21 mouse cellular contexts compared by ENCODE assay signal in the genomic region with DNA sequence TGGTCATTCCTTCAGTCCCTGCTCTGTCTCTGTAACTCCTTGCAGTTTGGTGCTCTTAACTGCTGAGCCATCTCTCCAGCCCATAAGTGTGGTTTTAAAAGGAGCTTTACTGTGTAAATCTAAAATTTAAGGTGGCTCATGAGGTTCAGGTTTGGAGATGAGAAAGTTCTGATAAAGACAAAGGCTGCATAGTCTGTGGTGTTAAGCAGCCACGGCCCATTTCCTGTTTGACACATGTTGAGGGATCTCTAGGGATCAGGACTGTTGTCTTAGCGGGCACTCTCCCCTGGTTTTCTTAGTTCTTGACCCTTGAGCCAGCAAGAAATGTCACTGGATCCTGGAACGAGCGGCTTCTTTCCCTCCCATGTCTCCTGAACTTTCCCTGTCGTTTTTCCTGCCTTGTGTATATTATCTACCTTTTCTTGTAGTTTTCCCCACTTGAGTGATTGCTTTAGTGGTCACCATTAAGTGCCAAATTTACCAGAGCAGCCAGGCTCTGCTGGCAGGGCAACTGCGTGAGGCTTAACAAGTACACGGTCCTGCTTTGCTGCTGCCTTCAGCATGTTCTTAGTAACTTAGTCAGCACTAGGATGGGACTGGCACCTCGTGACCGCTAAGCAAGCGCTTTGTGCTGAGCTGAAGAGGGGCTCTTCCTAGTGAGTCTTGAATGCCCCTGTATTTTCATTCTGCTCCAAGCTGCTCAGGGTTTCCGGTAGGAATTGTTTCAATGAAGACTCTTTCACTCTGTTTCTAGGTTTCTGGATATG. TPM values are rescaled to one million over a fixed set of nuclear protein-coding genes. Genes with fewer than 3 reads are reported as not detected.
DNase-seq lines count a peak whose midpoint lies in the region; ATAC-seq and TF ChIP-seq lines count a peak whose summit lies in the region.
"Had no signal": no experiment of that assay in that cellular context is flagged by ENCODE, and none has a peak within 500 bp of the region (broad histone marks: within the 10 kb centered on the region; RNA-seq: fewer than 3 reads in every experiment).

No protein-coding gene starts in this region.

- ATAC-seq in lung, postnatal 0 days = no peak
- no peak for ATAC-seq in midbrain, embryonic 11.5 days (ENCODE audit: low FRiP score)
- ATAC-seq: forebrain, embryonic 15.5 days had no signal

- peak; percentile 94 for DNase-seq in heart, adult 11 months
- no peak for DNase-seq in heart, adult 8-10 months (ENCODE audit: low spot score)
- peak; percentile 55 to 62 for DNase-seq in kidney, postnatal 36 days
- no peak for DNase-seq in kidney, postnatal 14 days
- peak; percentile 58 for DNase-seq in MEL (ENCODE audit: low read depth, low spot score)
- DNase-seq in naive thymus-derived CD4-positive, alpha-beta T cell, adult 2 months (ENCODE audit: low read depth) = peak; percentile 31
- no peak for DNase-seq in lung, postnatal 0 days (ENCODE audit: low spot score)
- DNase-seq in midbrain, embryonic 11.5 days (ENCODE audit: low spot score, missing footprints) = no peak
- DNase-seq: adrenal gland, postnatal 25 days; cerebellum, adult 9-10 months; heart, postnatal 4 days; right cerebral cortex, postnatal 14 days; spleen, adult 18-20 months had no signal

- TF ChIP-seq RAD21 in MEL (IDR thresholded peaks at IDR 0.05; ENCODE audit: low read depth, low read length) = no peak

- no peak for TF ChIP-seq POLR2A in MEL (IDR thresholded peaks at IDR 0.05; ENCODE audit: control insufficient read depth in 1 of 2, insufficient read depth in 1 of 2, low read depth in 1 of 2, low read length in 2 of 2, poor library complexity in 1 of 2)

- TF ChIP-seq EP300 in MEL (IDR thresholded peaks at IDR 0.05; ENCODE audit: low read depth in 1 of 2, low read length in 2 of 2) = no peak
- TF ChIP-seq EP300 in lung, postnatal 0 days (IDR thresholded peaks at IDR 0.05) = no peak

- 50% methylated on average over 11 of the region's 11 CpGs for WGBS in lung, postnatal 0 days
- WGBS in midbrain, embryonic 11.5 days = 73% methylated on average over 11 of the region's 11 CpGs

- no peak overlapping the region for H3K4me3 ChIP-seq in MEL (ENCODE audit: control insufficient read depth in 1 of 2, insufficient read depth in 1 of 2, low read depth in 2 of 2, low read length in 2 of 2)
- H3K4me3 ChIP-seq in lung, postnatal 0 days (ENCODE audit: low read depth, low read length) = no peak overlapping the region
- no peak overlapping the region for H3K4me3 ChIP-seq in midbrain, embryonic 11.5 days (ENCODE audit: low read depth, low read length)
- H3K4me3 ChIP-seq: forebrain, embryonic 15.5 days; heart, embryonic 15.5 days; limb, embryonic 13.5 days; midbrain, embryonic 10.5 days had no signal

- TF ChIP-seq CTCF in MEL (IDR thresholded peaks at IDR 0.05 in 2 of 3, conservative IDR thresholded peaks at IDR 0.05 in 1 of 3; ENCODE audit: control insufficient read depth in 1 of 3, insufficient read depth in 1 of 3, low read depth in 2 of 3, low read length in 3 of 3, poor library complexity in 1 of 3, severe bottlenecking in 1 of 3) = no peak
- no peak for TF ChIP-seq CTCF in lung, postnatal 0 days (IDR thresholded peaks at IDR 0.05)

- peaks cover 7% of the 10 kb centered on the region; the same call in 1 of the 2 replicates for H3K79me2 ChIP-seq in MEL (ENCODE audit: control insufficient read depth, insufficient read depth, low read length, poor library complexity)

- peak overlapping the region; percentile 61 for H3K27ac ChIP-seq in MEL (ENCODE audit: control insufficient read depth, low read depth, low read length)
- no peak overlapping the region for H3K27ac ChIP-seq in lung, postnatal 0 days (ENCODE audit: low read length)
- H3K27ac ChIP-seq in midbrain, embryonic 11.5 days (ENCODE audit: low read depth, low read length) = no peak overlapping the region
- H3K27ac ChIP-seq: forebrain, embryonic 15.5 days; heart, embryonic 15.5 days; hindbrain, embryonic 14.5 days; kidney, postnatal 0 days; limb, embryonic 13.5 days; liver, embryonic 14.5 days; midbrain, embryonic 10.5 days had no signal

- no peaks in the 10 kb centered on the region for H3K9me3 ChIP-seq in MEL (replicated peaks; ENCODE audit: insufficient read depth, low read length)
- H3K9me3 ChIP-seq in lung, postnatal 0 days (ENCODE audit: low read length) = no peaks in the 10 kb centered on the region
- no peaks in the 10 kb centered on the region for H3K9me3 ChIP-seq in midbrain, embryonic 11.5 days (ENCODE audit: control insufficient read depth, low read length)
- H3K9me3 ChIP-seq: forebrain, embryonic 15.5 days; heart, embryonic 15.5 days; midbrain, embryonic 10.5 days had no signal

- no peaks in the 10 kb centered on the region for H3K27me3 ChIP-seq in MEL (ENCODE audit: control insufficient read depth in 1 of 2, insufficient read depth in 2 of 2, low read length in 2 of 2)
- no peaks in the 10 kb centered on the region for H3K27me3 ChIP-seq in lung, postnatal 0 days (replicated peaks; ENCODE audit: insufficient read depth, low read length)
- no peaks in the 10 kb centered on the region for H3K27me3 ChIP-seq in midbrain, embryonic 11.5 days (ENCODE audit: control insufficient read depth, insufficient read depth, low read length)
- H3K27me3 ChIP-seq: forebrain, embryonic 15.5 days; heart, embryonic 15.5 days; limb, embryonic 13.5 days had no signal

- no peak overlapping the region for H3K4me2 ChIP-seq in lung, postnatal 0 days (replicated peaks; ENCODE audit: low read depth, low read length)
- H3K4me2 ChIP-seq in midbrain, embryonic 11.5 days = no peak overlapping the region
- H3K4me2 ChIP-seq: forebrain, embryonic 15.5 days; heart, embryonic 15.5 days; hindbrain, embryonic 14.5 days; limb, embryonic 13.5 days had no signal

- H3K9ac ChIP-seq in MEL (ENCODE audit: control insufficient read depth, low read depth, low read length, poor library complexity, severe bottlenecking) = peak overlapping the region; percentile 39
- H3K9ac ChIP-seq in lung, postnatal 0 days (replicated peaks; ENCODE audit: low read depth) = no peak overlapping the region
- no peak overlapping the region for H3K9ac ChIP-seq in midbrain, embryonic 11.5 days (ENCODE audit: low read length)
- H3K9ac ChIP-seq: forebrain, embryonic 15.5 days; heart, embryonic 15.5 days; hindbrain, embryonic 14.5 days; limb, embryonic 13.5 days; liver, embryonic 14.5 days had no signal

- H3K36me3 ChIP-seq in MEL (ENCODE audit: control insufficient read depth in 1 of 2, insufficient read depth in 2 of 2, low read length in 2 of 2) = peaks cover 0 to 29% of the 10 kb centered on the region in 2 experiments; a peak in 2 of 4 replicates
- H3K36me3 ChIP-seq in lung, postnatal 0 days (ENCODE audit: insufficient read depth, low read length) = no peaks in the 10 kb centered on the region
- no peaks in the 10 kb centered on the region for H3K36me3 ChIP-seq in midbrain, embryonic 11.5 days (ENCODE audit: control insufficient read depth, insufficient read depth, low read length)
- H3K36me3 ChIP-seq: forebrain, embryonic 15.5 days; heart, embryonic 15.5 days; limb, embryonic 13.5 days; midbrain, embryonic 10.5 days had no signal

- peaks cover 9 to 28% of the 10 kb centered on the region in 2 experiments for H3K4me1 ChIP-seq in MEL (ENCODE audit: control insufficient read depth in 1 of 2, insufficient read depth in 2 of 2, low read length in 2 of 2)
- no peaks in the 10 kb centered on the region for H3K4me1 ChIP-seq in lung, postnatal 0 days (ENCODE audit: insufficient read depth, low read depth, low read length)
- H3K4me1 ChIP-seq in midbrain, embryonic 11.5 days (ENCODE audit: control insufficient read depth, insufficient read depth, low read length) = no peaks in the 10 kb centered on the region
- H3K4me1 ChIP-seq: forebrain, embryonic 15.5 days; limb, embryonic 13.5 days had no signal

TF ChIP-seq in MEL, 35 proteins besides CTCF, POLR2A, EP300 and RAD21 (continues in another document):
- TF ChIP-seq SIN3A (IDR thresholded peaks at IDR 0.05; ENCODE audit: low read length) = no peak
- TF ChIP-seq MXI1 (IDR thresholded peaks at IDR 0.05; ENCODE audit: low read depth, low read length) = no peak
- TF ChIP-seq JUND (IDR thresholded peaks at IDR 0.05; ENCODE audit: low read depth, low read length) = no peak
- no peak for TF ChIP-seq POLR2AphosphoS5 (IDR thresholded peaks at IDR 0.05; ENCODE audit: borderline replicate concordance, low read depth, low read length)
- no peak for TF ChIP-seq GABPA (IDR thresholded peaks at IDR 0.05; ENCODE audit: low read depth, low read length)
- no peak for TF ChIP-seq ZC3H11A (IDR thresholded peaks at IDR 0.05; ENCODE audit: low read depth, low read length)
- TF ChIP-seq TBP (IDR thresholded peaks at IDR 0.05; ENCODE audit: low read depth, low read length) = no peak
- no peak for TF ChIP-seq MAX (IDR thresholded peaks at IDR 0.05; ENCODE audit: low read length)
- TF ChIP-seq SMC3 (IDR thresholded peaks at IDR 0.05; ENCODE audit: low read depth, low read length) = no peak
- TF ChIP-seq GATA1 (IDR thresholded peaks at IDR 0.05; ENCODE audit: low read depth, low read length) = no peak
- no peak for TF ChIP-seq NRF1 (IDR thresholded peaks at IDR 0.05; ENCODE audit: insufficient read depth, low read depth, low read length, poor library complexity, severe bottlenecking)
- no peak for TF ChIP-seq NELFE (IDR thresholded peaks at IDR 0.05; ENCODE audit: low read depth, low read length)
- no peak for TF ChIP-seq TAL1 (IDR thresholded peaks at IDR 0.05; ENCODE audit: low read length)
- TF ChIP-seq MYC (IDR thresholded peaks at IDR 0.05; ENCODE audit: low read depth, low read length) = no peak
- no peak for TF ChIP-seq MEF2A (IDR thresholded peaks at IDR 0.05; ENCODE audit: extremely low read depth, insufficient replicate concordance, low read depth, low read length, poor library complexity, severe bottlenecking)
- no peak for TF ChIP-seq UBTF (IDR thresholded peaks at IDR 0.05; ENCODE audit: borderline replicate concordance, insufficient read depth, low read depth, low read length)

RNA-seq across cellular contexts. Expression of a gene that starts 10.1 kb away (rescaled TPM):
- total RNA-seq in heart, adult 8-10 months (2022) = 1 to 10 TPM; 3.4 to 4.5 (median 3.7) TPM
- total RNA-seq in MEL (2012; rRNA removed) = 1.3 and 1.4 TPM in 2 replicates
- 1 to 10 TPM in 1 of 2 experiments, not detected in 1; 5.1 TPM for polyA plus RNA-seq in MEL (2012; ENCODE audit: insufficient read depth in 1 of 2, insufficient read length in 2 of 2, low read depth in 1 of 2, low replicate concordance in 2 of 2, missing spikeins in 1 of 2)
- polyA plus RNA-seq in lung, postnatal 0 days (2015; fragmentation: Nextera tagmentation; extraction: Ambion mirVana) = 5.3 and 5.4 TPM in 2 replicates
- 5.2 and 6.4 TPM in 2 replicates for polyA plus RNA-seq in midbrain, embryonic 11.5 days (2014; fragmentation: Nextera tagmentation; extraction: Ambion mirVana)

RNA-seq across cellular contexts. Expression of a gene that starts 59.7 kb away (rescaled TPM):
- total RNA-seq in heart, adult 8-10 months (2022) = 1 to 10 TPM; 1.5 to 2.8 (median 2.4) TPM
- total RNA-seq in MEL (2012; rRNA removed) = not detected in 2 replicates
- polyA plus RNA-seq in MEL (2012; ENCODE audit: insufficient read depth in 1 of 2, insufficient read length in 2 of 2, low read depth in 1 of 2, low replicate concordance in 2 of 2, missing spikeins in 1 of 2) = under 1 TPM in 1 of 2 experiments, not detected in 1; 0.01 TPM
- 0.08 and 0.13 TPM in 2 replicates for polyA plus RNA-seq in lung, postnatal 0 days (2015; fragmentation: Nextera tagmentation; extraction: Ambion mirVana)
- 0.12 and 0.16 TPM in 2 replicates for polyA plus RNA-seq in midbrain, embryonic 11.5 days (2014; fragmentation: Nextera tagmentation; extraction: Ambion mirVana)
- total RNA-seq: left cerebral cortex, postnatal 14 days had no signal

Comparison
In these comparisons a context has a peak if more than half of its experiments do, and no peak if none do; other contexts are left out.
1. DNase-seq: peak in heart, adult 11 months (single experiment), kidney, postnatal 36 days (2 of 2), MEL (single experiment) and naive thymus-derived CD4-positive, alpha-beta T cell, adult 2 months (single experiment); none in heart, adult 8-10 months (single experiment), kidney, postnatal 14 days (single experiment), lung, postnatal 0 days (single experiment) and midbrain, embryonic 11.5 days (single experiment).